Mouse (Mus musculus): ENCODE results near the gene Uggt2. TPM values are rescaled to one million over a fixed set of nuclear protein-coding genes. Genes with fewer than 3 reads are reported as not detected.
A peak's percentile ranks its signal among the peaks of the same experiment; 100 is the strongest.

Uggt2 gene
- total RNA-seq, 1 experiment from 2014 or later: 12.0 TPM

- DNase-seq: peak; percentile 18
Measured at GRCm38 (mm10) chr14:118981711-118982428, 117.4 kb downstream of the Uggt2 start.

GRCm38 (mm10) chr14:118980890-118981289, 118.3 kb downstream of the Uggt2 start:
- no peak for DNase-seq

GRCm38 (mm10) chr14:118980358-118980757, 118.9 kb downstream of the Uggt2 start:
- DNase-seq: no peak

GRCm38 (mm10) chr14:118979571-118980325, 119.5 kb downstream of the Uggt2 start:
- no peak for DNase-seq

- no peak for DNase-seq
Measured at GRCm38 (mm10) chr14:118977136-118977816, 122.0 kb downstream of the Uggt2 start.

- no peak for DNase-seq
Measured at GRCm38 (mm10) chr14:118972268-118972667, 127.0 kb downstream of the Uggt2 start.

GRCm38 (mm10) chr14:118967646-118968045, 131.6 kb downstream of the Uggt2 start:
- DNase-seq: no peak

- no peak for DNase-seq
Measured at GRCm38 (mm10) chr14:118965356-118966000, 133.8 kb downstream of the Uggt2 start.

GRCm38 (mm10) chr14:118958010-118958409, 141.2 kb downstream of the Uggt2 start:
- no peak for DNase-seq

GRCm38 (mm10) chr14:118951912-118952583, 147.2 kb downstream of the Uggt2 start:
- no peak for DNase-seq

- DNase-seq: no peak
Measured at GRCm38 (mm10) chr14:118948841-118949240, 150.4 kb downstream of the Uggt2 start.

GRCm38 (mm10) chr14:118944702-118945101, 154.5 kb downstream of the Uggt2 start:
- DNase-seq: no peak

GRCm38 (mm10) chr14:118942076-118942475, 157.2 kb downstream of the Uggt2 start:
- DNase-seq: peak; percentile 38

GRCm38 (mm10) chr14:118940796-118941495, 158.3 kb downstream of the Uggt2 start:
- no peak for DNase-seq

- peak; percentile 38 for DNase-seq
Measured at GRCm38 (mm10) chr14:118938551-118938950, 160.7 kb downstream of the Uggt2 start.

GRCm38 (mm10) chr14:118937533-118938492, 161.4 kb downstream of the Uggt2 start, which contains the start of gene Dnajc3:
Gene Dnajc3, plus strand, starts transcription at chr14:118937976.
- DNase-seq: peak; percentile 100

GRCm38 (mm10) chr14:118936952-118937351, 162.3 kb downstream of the Uggt2 start:
- DNase-seq: no peak

- no peak for DNase-seq
Measured at GRCm38 (mm10) chr14:118936236-118936635, 163.0 kb downstream of the Uggt2 start.

Data from adrenal gland, postnatal 14 days (tissue).